Mouse (Mus musculus) left cerebral cortex, adult 2 months (tissue): ENCODE measurements around the gene Mrpl19. TPM values are rescaled to one million over a fixed set of nuclear protein-coding genes. Genes with fewer than 3 reads are reported as not detected.

Experiments
- DNase-seq, 2 experiments: peaks; one replicate each; pipeline ENCODE4 v3.0.0; 2021 to 2022; ENCODE audit warnings: low spot score in 2 of 2, mixed read lengths in 1 of 2; ENCODE audit errors: extremely low spot score in 1 of 2
- H3K27ac ChIP-seq: fragments of 200-600 bp; 2 replicates; pipeline ENCODE4 v1.8.1; 2022
- H3K4me3 ChIP-seq: fragments of 200-600 bp; 2 replicates; pipeline ENCODE4 v1.8.1; 2022
- CTCF ChIP-seq: fragments of 200-600 bp; IDR thresholded peaks from 2 replicates; pipeline ENCODE4 v1.8.1; 2022; ENCODE audit warnings: antibody characterized with exemption, mild to moderate bottlenecking, moderate library complexity
- intact Hi-C: fragments of 180-260 bp; cut with DNase I; formaldehyde crosslinking; loops from one replicate; pipeline ENCODE4 v1.15.1; 2025
- total RNA-seq, 2 experiments: library from RNA; stranded (reverse); gene quantifications; 2 replicates each; pipeline ENCODE4 v1.2.3; 2021

The Mrpl19 gene
- total RNA-seq, 2 experiments from 2014 or later = 30.4 to 35.0 TPM

DNA sequence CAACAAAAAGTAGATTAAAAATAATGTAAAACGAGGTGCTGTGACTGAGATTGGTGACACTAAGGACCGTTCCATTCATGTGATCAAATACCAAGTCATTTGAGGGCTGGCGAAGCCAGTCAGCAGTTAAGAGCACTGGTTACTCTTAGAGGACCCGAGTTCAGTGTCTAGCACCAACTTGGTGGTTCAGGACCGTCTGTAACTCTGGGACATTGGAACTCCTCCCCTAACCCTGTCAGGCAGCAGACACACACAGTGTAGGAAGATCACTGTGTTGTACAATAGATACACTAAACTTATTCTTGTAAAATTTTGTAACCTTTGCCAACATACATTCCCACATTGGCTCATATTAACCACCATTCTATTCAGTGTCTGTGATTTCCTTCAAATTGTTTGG is 41.5 kb downstream of the Mrpl19 start:
- Histone ChIP-seq H3K4me3 (peak overlapping the region; percentile 78), H3K27ac (no peak overlapping the region)
- DNase-seq = no peak
- no peak for TF ChIP-seq CTCF
- intact Hi-C loops = loop anchor here (5.0 kb wide), 1 partner anchor 87 kb away; no protein-coding TSS in a partner anchor

DNA sequence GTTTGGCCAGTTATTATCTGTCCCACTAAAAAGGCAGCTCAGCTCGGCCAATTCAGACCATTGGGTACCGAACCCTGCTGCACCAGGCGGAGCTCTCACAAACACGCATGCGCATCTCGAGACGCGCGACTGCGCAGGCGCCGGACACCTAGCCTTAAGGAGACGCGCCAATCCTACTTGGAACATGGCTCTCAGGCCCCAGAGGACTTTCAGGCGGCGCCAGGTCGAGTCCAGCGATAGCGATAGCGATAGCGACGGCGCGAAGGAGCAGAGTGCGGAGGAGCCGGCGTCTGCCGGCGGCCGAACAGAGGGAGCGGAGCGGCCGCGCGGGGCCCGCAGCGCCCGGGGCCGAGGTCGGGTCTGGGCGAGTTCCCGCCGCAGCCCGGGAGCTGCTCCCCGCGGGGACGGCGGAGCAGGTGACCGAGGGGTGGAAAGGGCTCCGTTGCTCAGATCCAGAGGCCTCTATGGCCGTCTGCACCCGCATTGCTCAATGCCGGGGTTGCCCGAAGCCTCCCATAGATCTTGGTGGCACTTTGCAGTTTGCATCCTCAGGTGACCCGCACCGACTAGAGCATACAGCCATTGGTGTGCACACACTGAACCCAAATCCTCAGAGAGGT is 42.1 kb downstream of the Mrpl19 start, which contains the start of gene Gcfc2:
Gcfc2 (plus strand) TSS at position 147 of the 620 bp plus-strand sequence.
- Histone ChIP-seq H3K27ac (peak within 1 kb of the TSS; percentile 71), H3K4me3 (peak within 1 kb of the TSS; percentile 78)
- DNase-seq = peak; percentile 95 to 98
- intact Hi-C loops = loop anchor here (5.0 kb wide), 1 partner anchor 86 kb away; no protein-coding TSS in a partner anchor
- no peak for TF ChIP-seq CTCF

DNA sequence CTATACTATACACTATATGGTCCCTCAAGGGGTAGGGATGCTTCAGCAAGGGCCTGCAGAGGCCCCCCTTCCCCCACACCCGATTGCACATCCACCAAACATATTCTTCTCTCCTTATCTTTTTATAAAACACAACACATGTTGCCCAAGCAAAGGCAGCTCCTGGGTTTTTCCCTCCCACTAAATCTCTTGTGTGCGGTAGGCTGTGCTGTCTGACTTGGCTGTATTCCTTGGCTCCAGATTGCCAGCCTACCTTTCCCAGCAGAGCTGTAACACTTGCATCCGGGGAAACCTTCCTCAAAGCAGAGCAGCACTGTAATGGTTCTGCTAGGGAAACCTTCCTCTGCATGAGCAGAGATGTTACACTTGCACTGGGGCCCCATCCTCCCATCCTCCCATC is 53.6 kb downstream of the Mrpl19 start:
- no peak for TF ChIP-seq CTCF
- no peak overlapping the region for H3K4me3 ChIP-seq
- DNase-seq = peak; percentile 28 to 64
- H3K27ac ChIP-seq = no peak overlapping the region
- intact Hi-C loops = no loop called here

DNA sequence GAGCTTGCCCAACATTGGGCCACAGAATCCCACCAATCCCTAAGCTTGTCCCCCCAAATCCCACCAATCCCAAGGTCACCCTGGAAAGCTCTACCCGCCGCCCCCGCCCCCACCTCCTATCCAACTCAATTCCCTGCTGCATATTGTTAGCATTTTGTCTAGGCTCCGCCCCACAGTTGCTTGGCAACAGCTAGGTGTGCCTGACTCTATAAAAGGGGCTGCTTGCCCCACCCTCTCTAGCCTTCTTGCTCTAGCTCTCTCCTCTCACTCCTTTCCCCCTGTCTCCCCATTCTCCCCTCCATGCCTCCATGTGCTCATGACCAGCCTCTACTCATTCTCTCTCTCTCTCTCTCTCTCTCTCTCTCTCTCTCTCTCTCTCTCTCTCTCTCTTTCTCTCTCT is 54.0 kb downstream of the Mrpl19 start:
- intact Hi-C loops = no loop called here
- DNase-seq = no peak
- H3K27ac ChIP-seq = no peak overlapping the region
- no peak overlapping the region for H3K4me3 ChIP-seq
- no peak for TF ChIP-seq CTCF

DNA sequence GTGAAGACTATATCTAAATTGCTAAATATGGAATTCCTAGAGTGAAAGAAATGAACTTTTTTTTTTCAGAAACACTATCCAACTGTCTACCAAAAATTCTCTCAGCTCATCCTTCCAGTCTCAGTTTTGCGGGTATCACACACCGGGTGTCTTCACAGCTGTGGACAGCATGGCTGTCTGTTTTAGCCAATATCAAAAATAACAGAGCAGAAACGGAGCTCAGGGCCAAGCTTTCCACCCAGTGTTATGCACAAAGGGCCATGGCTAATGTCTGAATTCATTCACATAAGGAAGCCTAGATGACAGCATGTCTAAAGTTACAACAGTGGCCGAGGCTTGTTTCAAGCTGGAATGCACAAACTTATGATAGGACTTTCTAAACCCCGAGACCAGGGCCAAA is 54.5 kb downstream of the Mrpl19 start:
- intact Hi-C loops = no loop called here
- DNase-seq = no peak
- no peak overlapping the region for H3K4me3 ChIP-seq
- no peak for TF ChIP-seq CTCF
- no peak overlapping the region for H3K27ac ChIP-seq

DNA sequence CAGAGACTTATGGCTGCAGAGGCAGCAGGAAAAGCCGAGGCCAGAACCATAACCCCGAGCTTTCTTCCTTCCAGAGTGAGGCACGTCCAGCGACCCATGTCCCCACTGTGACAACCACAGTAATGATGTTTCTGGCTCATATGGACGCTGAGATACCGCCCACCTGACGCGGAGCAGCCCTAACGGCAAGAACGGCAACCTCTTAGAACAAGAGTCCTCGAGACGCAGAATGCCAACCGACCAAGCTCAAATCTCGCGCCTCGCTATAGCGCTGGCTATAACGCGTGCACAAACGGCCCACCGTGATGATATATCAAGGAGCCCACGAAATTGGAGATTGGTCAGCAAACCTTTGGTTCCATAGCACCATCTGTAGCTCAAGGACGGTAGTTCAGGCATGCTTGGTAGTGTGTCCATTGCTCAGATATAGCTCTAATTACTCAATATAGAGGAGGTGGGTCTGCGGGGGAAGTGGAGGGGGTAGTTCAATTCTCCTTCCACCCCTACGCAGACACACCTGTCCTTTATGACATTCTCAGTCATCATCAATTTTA is 55.4 kb downstream of the Mrpl19 start:
- no peak for DNase-seq
- Histone ChIP-seq H3K4me3 (no peak overlapping the region), H3K27ac (no peak overlapping the region)
- intact Hi-C loops = no loop called here
- TF ChIP-seq CTCF = peak; percentile 13

Other genes with a start within 250 kb of the Mrpl19 start
- gene Gcfc2, start 42.3 kb downstream of the Mrpl19 start, total RNA-seq = 10 to 100 TPM in 1 of 2 experiments, 1 to 10 TPM in 1; 9.6 to 11.3 TPM
- gene Eva1a, start 75.1 kb upstream of the Mrpl19 start, total RNA-seq = 10 to 100 TPM; 13.0 to 13.8 TPM